Mouse (Mus musculus) adrenal gland, postnatal 36 days (tissue): ENCODE measurements around the gene Nle1. TPM values are rescaled to one million over a fixed set of nuclear protein-coding genes. Genes with fewer than 3 reads are reported as not detected.
A peak's percentile ranks its signal among the peaks of the same experiment; 100 is the strongest.

Experiments
- DNase-seq, 2 experiments: peaks; one replicate each; pipeline ENCODE4 v3.0.0; 2021; ENCODE audit warnings: mixed read lengths in 1 of 2
- total RNA-seq, 2 experiments: library from RNA; stranded (reverse); gene quantifications; 2 replicates each; pipeline ENCODE4 v1.2.3; 2021

The Nle1 gene
- total RNA-seq, 2 experiments from 2014 or later = 19.5 to 27.0 TPM

DNA sequence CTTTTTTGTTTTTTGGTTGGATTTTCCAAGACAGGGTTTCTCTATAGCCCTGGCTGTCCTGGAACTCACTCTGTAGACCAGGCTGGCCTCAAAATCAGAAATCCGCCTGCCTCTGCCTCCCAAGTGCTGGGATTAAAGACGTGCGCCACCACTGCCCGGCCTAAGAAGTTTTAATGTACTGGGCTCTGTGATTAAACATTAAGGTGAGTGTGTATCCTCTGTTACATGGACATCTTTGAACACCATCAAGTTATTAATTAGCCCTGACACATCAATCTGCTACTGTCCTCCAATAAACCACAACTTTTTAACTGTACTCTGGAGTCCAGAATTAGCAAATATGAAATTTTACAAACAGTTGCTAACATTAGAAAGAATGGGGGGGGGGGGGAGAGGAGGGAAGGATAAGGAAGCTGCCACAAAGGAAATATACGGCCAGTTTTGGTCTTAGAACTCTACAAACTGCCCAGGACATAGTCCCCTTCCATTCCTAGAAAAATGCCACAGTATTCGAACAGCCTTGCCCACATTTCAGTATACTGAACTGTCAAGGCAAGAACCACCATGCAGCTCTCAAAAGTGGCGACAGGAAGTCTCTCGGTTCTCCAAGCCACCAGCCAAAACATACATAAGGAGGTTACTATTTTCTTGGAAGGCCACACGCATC lies 38.6 kb downstream of the Nle1 start:
- no peak for DNase-seq

DNA sequence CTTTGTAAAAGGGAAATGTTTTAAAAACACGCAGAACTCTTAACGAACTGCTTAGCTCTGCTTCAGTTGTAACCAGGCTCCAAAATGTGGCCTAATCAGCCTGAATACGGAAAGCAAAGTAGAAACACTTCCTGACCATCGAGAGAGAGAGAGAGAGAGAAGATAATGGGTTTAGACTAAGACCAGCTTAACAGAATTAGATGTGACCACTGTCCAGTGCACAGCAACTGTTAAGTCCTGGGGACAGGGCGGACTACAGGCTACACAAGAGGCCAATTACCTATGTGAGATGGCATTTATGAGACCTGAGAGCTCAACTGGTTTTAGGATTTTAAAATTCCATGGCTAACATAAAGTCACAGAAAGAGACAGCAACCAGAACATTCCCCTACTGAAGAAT lies 40.3 kb downstream of the Nle1 start:
- DNase-seq = no peak

DNA sequence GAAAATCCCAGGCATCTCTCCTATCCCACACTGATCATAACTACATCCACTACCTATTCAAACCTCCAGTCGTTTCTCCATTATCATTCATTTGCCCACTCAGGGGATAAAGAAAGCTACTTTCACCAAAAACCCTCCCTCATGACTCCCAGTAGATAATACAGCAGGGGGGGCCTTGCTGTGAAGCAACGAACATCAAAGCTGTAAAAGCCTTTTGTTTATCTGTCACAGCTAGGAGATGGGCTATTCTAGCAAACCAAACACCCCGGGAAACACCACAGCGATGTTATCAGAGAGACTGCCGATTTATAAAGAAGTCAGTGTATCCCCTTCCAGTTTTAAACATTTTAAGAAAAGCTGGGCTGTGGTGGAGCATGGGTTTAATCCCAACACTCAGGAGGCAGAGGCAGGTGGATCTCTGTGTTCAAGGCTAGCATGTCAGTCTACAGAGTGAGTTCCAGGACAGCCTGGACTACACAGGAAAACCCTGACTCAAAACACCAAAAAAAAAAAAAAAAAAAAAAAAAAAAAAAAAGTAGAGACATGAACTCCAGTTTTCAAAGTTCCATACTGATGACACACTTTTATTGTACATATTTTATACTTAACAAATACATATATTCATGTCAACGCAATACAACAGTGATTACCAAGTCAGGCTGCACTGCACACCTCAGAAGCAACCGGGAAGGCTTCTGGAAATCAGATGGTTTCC lies 41.2 kb downstream of the Nle1 start:
- DNase-seq = no peak

DNA sequence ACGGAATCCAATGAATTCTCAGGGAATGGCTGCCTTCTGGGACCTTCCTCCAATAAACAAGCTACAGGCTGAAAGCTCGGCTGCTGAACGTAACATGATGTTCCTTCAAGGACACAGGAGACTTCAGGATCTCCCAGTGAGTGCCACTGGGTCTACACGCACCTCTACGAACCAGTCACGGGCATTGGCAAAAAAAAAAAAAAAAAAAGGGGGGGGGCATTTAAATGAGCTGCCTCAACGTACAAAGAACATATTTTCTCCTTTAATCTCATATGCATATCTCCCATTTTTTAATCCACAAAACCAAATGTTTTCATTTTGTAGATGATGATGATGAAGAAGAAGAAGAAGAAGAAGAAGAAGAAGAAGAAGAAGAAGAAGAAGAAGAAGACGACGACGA lies 42.3 kb downstream of the Nle1 start:
- DNase-seq = no peak

DNA sequence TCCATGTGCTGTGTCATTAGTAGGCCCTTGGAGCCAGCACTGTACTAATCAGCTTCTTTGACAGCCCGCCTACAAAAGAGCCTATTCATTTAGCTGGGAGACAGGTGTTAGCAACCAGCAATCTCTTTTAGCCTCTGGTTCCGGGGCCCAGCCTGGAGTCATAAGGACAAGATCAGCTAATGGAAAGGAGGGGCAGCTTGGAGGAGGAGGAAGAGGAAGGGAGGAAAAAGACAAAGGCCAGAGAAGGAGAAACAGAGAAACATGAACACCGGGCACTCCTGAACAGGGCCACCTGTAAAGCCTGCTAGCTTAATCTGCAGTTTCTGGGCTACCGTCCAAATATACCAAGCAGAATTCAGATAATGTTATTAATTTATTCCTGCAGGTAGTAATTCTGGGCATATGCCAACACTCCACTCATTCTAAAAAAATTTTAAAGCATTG lies 44.7 kb downstream of the Nle1 start:
- no peak for DNase-seq

DNA sequence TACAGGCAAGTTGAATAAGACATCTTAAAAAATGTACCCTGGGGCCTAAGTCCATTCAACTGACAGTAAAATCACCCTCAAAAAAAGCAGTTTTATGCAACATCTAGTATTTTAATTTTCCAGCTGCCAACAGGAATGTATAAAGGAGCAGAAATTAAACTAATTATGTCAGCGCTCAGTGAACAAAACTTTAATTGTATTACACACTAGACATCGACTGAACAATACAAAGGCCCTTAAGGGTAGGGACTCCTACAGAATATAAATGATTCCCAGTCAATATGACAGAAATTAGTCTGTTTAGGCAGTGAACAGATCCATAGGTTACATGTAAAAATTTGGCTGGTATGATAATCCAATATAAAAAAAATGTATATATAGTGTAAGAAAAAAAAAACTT lies 45.2 kb downstream of the Nle1 start:
- DNase-seq = no peak

DNA sequence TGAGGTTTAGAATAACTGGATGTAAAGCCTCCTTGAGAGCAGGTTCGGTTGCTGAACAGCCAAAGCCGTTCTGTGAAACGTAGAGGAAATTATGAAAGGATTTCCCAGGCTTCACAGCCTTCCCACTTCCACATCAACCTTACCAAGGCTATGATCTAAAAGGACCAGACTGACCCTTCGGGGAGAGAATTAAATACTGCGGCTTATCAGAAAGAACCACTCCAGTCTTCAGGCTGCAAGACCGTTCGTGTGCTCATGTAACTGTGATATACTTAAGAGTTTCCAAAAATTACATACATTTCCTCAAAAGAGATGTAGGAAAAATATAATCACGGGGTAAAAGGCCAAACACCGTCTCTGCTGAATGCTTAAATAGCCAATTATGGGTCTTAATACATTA lies 45.6 kb downstream of the Nle1 start:
- DNase-seq = no peak

DNA sequence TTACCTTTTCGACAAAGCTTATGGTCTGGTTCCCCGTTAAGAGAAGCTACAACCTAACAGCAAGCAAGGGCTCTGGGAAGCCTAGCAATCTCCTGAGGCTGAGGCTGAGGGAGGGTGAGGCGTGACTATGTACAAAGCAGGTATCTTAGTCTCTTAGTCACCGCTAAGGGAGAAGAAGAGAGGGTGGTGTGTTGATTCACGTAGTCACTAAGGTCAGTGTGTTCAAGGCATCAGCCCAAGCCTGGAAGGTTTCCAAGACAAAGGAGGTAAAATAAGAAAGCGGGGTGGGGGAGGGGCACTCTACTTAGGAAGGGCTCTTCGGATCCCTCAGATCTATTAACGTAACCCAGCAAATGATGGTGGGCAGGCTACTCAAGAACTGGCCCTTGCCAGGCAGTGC lies 46.7 kb downstream of the Nle1 start:
- peak in 1 of 2 experiments; percentile 14 for DNase-seq

DNA sequence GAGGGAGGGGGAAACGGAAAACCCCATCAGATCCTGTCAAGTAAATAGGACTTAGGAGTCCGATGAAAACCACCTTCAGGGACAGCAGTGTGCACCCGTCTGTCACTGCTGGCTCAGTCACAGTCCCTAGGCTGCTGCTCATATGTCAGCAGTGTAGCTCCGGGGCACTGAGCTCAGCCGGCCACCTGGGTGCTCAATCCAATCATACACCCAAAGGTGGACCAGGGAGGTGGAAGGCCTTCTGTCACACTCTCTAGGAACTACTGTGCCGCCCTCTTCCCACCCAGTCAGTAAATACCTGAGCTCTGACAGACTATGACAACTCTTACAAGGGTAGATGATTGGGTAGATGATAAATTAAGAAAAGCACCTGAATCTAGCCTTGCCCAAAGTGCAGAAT lies 47.5 kb downstream of the Nle1 start:
- DNase-seq = no peak

DNA sequence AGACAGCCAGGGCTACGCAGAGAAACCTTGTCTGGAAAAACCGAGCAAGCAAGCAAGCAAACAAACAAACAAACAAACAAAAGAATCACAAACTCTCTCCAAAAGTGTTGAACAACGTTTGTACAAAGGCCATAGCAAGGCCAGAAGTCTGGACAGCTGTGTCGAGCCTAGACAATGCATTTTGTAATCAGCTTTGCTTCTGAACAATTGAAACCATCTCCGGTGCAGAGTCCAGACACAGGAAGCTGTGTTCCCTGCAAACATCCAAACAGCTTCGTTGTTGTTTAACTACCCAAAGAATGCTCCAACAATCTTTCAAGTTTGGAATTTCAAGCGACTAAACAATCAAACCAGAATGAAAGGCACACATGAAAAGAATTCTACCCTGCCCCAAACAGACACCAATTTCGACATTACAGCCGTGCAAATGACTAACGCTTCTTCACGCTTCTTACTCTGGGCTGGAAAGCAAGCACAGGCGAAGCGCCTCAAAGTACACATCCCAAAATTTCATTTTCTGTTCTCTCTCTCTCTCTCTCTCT lies 50.8 kb downstream of the Nle1 start:
- DNase-seq = no peak

DNA sequence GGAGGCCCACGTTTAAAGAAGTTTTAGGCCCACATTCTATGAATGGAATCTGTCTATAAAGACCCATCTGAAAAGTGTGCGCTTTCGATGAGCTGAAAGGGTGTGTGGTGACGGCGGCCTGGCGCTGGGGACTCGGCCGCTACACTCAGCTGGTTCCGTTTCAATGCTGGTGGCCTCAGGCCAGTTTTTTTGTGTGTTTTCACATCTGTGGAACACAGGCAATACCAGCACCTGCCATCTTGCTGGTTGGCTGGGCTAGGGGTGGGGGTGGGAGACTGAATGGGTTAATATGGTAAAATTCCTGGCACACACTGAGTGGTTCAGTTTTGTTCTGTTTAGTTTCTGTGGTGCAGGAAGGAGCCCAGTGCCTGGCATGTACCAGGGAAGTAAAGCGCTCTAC lies 52.2 kb downstream of the Nle1 start:
- DNase-seq = no peak

DNA sequence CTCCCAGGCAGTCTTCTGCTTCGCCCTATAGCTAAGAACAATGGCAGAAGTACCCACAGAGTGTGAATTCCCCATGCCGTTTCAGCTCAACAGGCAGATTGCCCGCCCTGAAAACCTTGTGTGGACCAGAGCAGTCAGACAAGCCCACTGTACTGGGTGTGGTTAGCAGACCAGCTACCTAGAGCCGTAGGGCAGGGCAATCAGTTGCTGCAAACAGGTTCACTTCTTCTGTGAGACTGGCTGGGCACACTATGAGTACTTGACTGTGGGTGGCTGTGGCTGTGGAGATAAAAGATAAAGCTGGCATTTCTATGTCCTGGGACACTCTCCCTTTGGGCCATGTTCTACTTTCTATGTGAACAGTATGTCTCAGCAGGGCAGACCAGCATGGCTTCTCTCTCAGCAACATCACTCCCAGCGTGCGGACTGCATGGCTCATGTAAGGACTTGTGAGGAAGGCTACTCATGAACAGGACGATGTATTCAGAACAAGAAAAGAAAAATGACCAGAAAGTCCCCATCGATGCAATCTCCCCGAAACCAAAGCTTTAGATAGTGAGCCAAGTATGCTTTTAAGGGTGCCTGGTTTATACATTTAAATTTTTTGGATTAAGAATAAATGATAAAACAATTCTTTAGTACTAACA lies 52.8 kb downstream of the Nle1 start:
- DNase-seq = no peak

DNA sequence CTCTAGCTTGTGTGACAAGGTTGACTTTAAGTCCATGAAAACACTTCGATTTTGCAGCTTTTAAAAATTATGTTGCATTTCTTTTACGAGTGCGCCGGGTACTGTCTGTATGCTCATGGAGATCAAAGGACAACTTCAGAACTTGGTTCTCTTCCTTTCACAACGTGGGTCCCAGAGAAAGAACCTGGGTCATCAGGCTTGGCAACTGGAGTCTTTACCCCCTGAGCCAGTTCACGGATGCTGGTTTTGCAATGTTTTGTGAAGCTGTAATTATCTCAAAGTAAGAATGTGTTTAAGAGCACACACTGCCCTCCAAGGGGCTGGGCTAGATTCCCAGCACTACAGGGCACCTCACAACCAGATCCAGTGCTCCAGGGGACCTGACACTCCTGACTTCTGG lies 54.1 kb downstream of the Nle1 start:
- DNase-seq = no peak

DNA sequence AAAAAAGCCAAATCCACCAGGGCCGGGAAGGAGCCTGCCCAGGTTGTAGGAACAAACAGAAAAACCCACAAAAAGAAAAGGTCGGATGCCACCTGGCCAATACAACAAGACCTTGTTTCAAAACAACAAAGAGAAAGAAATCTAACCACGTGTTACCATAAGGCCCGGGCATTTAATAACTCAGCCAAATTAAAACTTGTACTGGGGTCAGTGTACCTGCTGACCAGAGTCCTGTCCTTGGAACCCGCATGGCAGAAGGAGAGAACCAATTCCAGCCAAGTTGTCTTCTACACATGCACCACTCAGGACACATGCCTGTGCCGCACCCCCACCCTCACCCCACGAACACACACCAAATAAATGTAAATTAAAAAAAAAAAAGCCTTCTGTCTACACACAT lies 55.3 kb downstream of the Nle1 start:
- DNase-seq = no peak

DNA sequence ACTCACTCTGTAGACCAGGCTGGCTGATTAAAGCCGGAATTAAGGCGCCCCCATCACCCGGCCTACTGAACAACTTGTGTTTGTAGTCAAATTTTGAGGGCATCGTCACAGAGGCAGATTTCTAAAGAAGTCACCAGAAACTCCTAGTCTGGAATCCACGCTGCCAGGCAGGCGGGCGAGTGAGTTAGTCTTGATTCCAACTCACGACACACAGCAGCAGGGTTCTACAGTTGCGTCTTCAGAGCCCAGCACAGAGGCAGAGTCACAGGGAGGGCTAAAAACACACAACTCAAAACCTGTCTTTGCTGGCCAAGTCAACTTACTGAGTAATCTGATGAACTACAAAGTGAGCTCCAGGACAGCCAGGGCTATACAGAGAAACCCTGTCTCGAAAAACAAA lies 55.7 kb downstream of the Nle1 start:
- DNase-seq = no peak

DNA sequence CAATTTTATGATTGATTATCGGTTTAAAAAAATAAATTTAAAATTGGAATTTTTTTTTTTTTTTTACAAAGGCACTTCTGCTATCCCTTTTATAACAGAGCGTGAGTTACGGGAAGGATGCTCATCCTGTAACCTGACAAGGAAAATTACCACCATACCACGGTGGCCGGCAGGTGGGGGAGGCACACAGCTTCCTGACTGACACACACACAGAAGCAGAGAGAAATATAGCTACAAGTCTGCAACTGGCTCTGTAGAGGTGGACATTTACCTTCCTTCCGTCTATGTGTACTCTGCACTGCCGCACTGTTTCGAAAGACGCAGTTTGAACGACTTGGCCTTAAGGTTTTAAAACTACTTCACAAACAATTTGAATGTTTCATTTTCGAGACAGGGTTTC lies 56.1 kb downstream of the Nle1 start:
- no peak for DNase-seq

Other genes with a start within 250 kb of the Nle1 start
- gene Cct6b, start 144.1 kb downstream of the Nle1 start, total RNA-seq = under 1 TPM; 0.63 to 0.99 TPM
- gene Zfp830, start 144.1 kb downstream of the Nle1 start, total RNA-seq = 10 to 100 TPM; 21.3 to 23.0 TPM
- gene Lig3, start 127.3 kb downstream of the Nle1 start, total RNA-seq = 10 to 100 TPM; 25.6 to 27.1 TPM
- gene Rffl, start 37.2 kb downstream of the Nle1 start, total RNA-seq = 1 to 10 TPM; 6.4 to 8.4 TPM
- 10 to 100 TPM; 10.7 to 16.2 TPM for gene Rad51d, start 17.8 kb downstream of the Nle1 start, total RNA-seq
- gene Fndc8, start 16.3 kb downstream of the Nle1 start, total RNA-seq = not detected
- gene Unc45b, start 2.1 kb upstream of the Nle1 start, total RNA-seq = 10 to 100 TPM in 1 of 2 experiments, 1 to 10 TPM in 1; 7.6 to 10.0 TPM
- 10 to 100 TPM; 30.9 to 39.7 TPM for gene Slfn5, start 42.9 kb upstream of the Nle1 start, total RNA-seq
- 10 to 100 TPM in 1 of 2 experiments, 1 to 10 TPM in 1; 8.1 to 11.2 TPM for gene Slfn9, start 83.4 kb upstream of the Nle1 start, total RNA-seq
- gene Slfn8, start 112.4 kb upstream of the Nle1 start, total RNA-seq = 1 to 10 TPM; 1.5 to 2.5 TPM
- gene Slfn2, start 156.7 kb upstream of the Nle1 start, total RNA-seq = 1 to 10 TPM; 4.8 to 6.3 TPM
- gene Slfn1, start 208.4 kb upstream of the Nle1 start, total RNA-seq = under 1 TPM; 0.20 to 0.43 TPM